Mouse (Mus musculus): ENCODE results near the gene Kcnmb3. TPM values are rescaled to one million over a fixed set of nuclear protein-coding genes. Genes with fewer than 3 reads are reported as not detected.

Gene Kcnmb3
- polyA plus RNA-seq, 1 experiment from 2014 or later: 0.10 TPM

Other genes with a start within 250 kb of the Kcnmb3 start
- 5.8 and 6.1 TPM in 2 replicates for gene Zmat3, start 126.2 kb downstream of the Kcnmb3 start, polyA plus RNA-seq (2015; fragmentation: Nextera tagmentation; extraction: Ambion mirVana)
- 8.7 and 10.7 TPM in 2 replicates for gene Pik3ca, start 94.6 kb downstream of the Kcnmb3 start, polyA plus RNA-seq (2015; fragmentation: Nextera tagmentation; extraction: Ambion mirVana)
- gene Zfp639, start 18.0 kb upstream of the Kcnmb3 start, polyA plus RNA-seq (2015; fragmentation: Nextera tagmentation; extraction: Ambion mirVana): 33.6 and 34.3 TPM in 2 replicates
- gene Mfn1, start 37.2 kb upstream of the Kcnmb3 start, polyA plus RNA-seq (2015; fragmentation: Nextera tagmentation; extraction: Ambion mirVana): 26.5 and 36.2 TPM in 2 replicates
- 62.3 and 69.6 TPM in 2 replicates for gene Gnb4, start 124.4 kb upstream of the Kcnmb3 start, polyA plus RNA-seq (2015; fragmentation: Nextera tagmentation; extraction: Ambion mirVana)
- gene Actl6a, start 214.1 kb upstream of the Kcnmb3 start, polyA plus RNA-seq (2015; fragmentation: Nextera tagmentation; extraction: Ambion mirVana): 126 and 134 TPM in 2 replicates
- 288 and 303 TPM in 2 replicates for gene Ndufb5, start 244.8 kb upstream of the Kcnmb3 start, polyA plus RNA-seq (2015; fragmentation: Nextera tagmentation; extraction: Ambion mirVana)
- gene Mrpl47, start 245.4 kb upstream of the Kcnmb3 start, polyA plus RNA-seq (2015; fragmentation: Nextera tagmentation; extraction: Ambion mirVana): 30.0 and 38.0 TPM in 2 replicates

Data from stomach, embryonic 15.5 days (tissue).